Mouse (Mus musculus) embryonic fibroblast, embryonic 13.5 days (primary cell): ENCODE results near the gene Celf5. TPM values are rescaled to one million over a fixed set of nuclear protein-coding genes. Genes with fewer than 3 reads are reported as not detected.

Source experiments
- H3K27ac ChIP-seq: 2 replicates; pipeline ENCODE4 v1.5.1; 2012; ENCODE audit warnings: low read length, control low read depth, inconsistent platforms; ENCODE audit not compliant: insufficient read depth
- H3K4me1 ChIP-seq: 2 replicates; pipeline ENCODE4 v1.6.1; 2011; ENCODE audit warnings: low read length; ENCODE audit not compliant: control insufficient read depth, insufficient read depth
- H3K4me3 ChIP-seq: 2 replicates; pipeline ENCODE4 v1.5.1; 2011; ENCODE audit warnings: mild to moderate bottlenecking, control low read depth, low read length; ENCODE audit not compliant: insufficient read depth
- CTCF ChIP-seq: IDR thresholded peaks from 2 replicates; pipeline ENCODE4 v1.5.1; 2011; ENCODE audit warnings: mild to moderate bottlenecking, control low read depth, low read length, moderate library complexity, borderline replicate concordance; ENCODE audit not compliant: insufficient read depth
- POLR2A ChIP-seq: IDR thresholded peaks from 2 replicates; pipeline ENCODE4 v1.6.1; 2011; ENCODE audit warnings: low read depth, mild to moderate bottlenecking, control low read depth, low read length, moderate library complexity
- polyA plus RNA-seq: library from polyadenylated mRNA; stranded (reverse); fragments of >200 nt; gene quantifications from 2 replicates; pipeline ENCODE4 v1.2.4, GENCODE M21; 2011; ENCODE audit warnings: low read depth; ENCODE audit not compliant: missing spikeins, insufficient read length

Gene Celf5
- polyA plus RNA-seq, 1 experiment, result 4.4 TPM

DNA sequence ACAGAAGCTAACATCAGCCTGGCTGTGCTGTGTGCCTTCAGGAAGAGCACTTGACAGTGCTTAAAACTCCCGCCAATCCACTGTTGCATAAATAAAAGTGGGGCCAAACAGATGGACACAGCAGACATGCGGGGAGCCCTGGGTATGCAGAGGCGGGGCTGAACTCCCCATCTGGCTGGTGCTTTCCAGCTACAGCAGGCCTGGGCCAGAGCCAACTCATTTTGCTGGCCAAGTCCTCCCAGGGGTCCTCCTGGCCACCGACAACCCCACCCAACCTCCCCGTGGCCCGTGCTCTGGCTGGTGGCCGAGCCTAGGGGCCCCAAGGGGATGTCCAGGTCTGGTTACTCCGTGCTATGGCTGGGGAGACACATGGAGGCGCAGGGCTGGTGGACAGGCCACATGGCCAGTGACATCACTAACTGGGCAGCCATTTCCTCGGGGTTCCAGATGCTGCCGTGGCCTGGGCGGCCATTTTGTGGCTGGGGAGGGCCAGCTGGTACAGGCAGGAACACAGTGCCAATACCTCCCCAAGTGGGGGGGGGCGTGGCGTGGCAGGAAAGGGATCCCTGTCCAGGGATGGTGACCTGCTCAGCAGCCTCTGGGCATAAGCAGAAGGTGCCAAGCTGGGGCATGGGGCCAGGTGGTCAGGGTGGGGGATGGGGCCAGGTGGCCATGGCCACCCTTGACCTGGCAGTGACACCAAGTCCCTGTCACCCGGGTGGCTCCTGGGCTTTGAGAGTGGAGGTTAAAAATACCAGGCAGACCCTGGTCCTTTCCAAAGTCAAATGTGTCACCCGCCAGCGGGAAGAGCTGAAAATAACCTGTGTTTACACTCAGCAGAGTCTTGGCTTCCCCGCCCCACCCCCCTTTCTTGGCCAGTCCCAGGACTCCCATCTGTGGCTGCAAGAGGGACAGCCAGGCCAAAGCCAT, 70.8 kb downstream of the Celf5 start:
- H3K4me3 ChIP-seq, result no peak overlapping the region
- H3K4me1 ChIP-seq, result peaks cover 41% of the 10 kb centered on the region
- TF ChIP-seq POLR2A (no peak), CTCF (no peak)
- peak overlapping the region; percentile 45 for H3K27ac ChIP-seq

DNA sequence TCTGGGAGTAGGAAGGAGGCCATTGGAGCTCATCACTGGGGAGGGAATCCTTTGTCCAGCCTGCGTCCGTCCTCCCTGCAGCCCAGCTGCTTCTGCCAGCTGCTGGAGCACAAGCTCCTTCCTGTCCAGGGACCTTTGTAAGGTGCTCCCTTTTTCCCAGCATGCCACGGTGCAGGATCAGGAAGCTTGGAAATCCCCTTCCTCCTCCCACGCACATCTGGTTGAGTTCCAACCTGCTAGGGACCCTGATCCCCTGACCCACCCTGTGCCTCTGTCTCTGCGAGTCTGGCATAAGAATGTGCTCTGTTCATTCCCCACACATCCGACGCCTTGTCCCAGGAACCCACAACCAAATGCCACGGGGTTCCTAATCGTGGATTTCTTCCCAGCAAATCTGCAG, 71.5 kb downstream of the Celf5 start:
- Histone ChIP-seq H3K27ac (0 out of 2 replicates have a peak overlapping the region, but pooled peaks have one; percentile 45), H3K4me1 (peaks cover 41% of the 10 kb centered on the region), H3K4me3 (no peak overlapping the region)
- TF ChIP-seq CTCF, result no peak
- no peak for TF ChIP-seq POLR2A

DNA sequence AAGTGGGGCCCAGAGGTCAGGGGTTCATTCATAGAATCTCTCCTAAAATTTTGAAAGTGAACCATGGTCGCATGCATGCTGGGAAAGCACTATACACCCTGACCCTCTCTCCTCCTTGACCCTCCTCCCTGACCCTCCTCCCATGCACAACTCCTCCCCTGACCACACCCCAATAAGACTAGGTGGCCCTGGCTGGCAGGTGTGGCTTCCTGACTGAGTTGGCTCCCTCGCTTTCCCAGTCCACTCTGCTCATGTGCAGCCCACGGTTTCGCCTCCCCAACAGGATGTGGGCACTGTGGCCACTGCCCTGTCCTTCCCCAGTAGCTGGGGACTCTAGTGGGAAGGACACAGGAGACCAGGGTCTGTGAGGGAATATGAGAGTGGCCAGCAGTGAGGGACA, 72.2 kb downstream of the Celf5 start:
- no peak overlapping the region for H3K4me3 ChIP-seq
- no peak for TF ChIP-seq POLR2A
- TF ChIP-seq CTCF, result no peak
- H3K27ac ChIP-seq, result no peak overlapping the region

DNA sequence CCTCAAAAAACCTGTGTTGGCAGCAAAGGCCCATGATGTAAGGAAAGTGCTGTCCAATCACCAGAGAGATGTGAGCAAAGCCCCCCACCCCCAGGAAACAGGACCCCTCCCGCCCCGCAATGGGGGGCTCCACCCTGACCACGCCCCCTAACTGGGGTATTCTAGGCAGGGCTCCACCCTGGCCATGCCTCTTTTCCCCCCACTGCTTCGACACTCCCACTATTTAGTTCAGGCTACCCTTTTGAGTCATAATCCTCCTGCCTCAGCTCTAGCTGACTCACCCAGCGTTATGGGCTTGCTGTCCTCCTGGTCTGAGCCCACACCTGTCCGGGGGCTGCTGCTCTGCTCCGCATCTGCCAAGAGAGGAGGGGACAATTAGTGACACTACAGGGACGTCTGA, 73.2 kb downstream of the Celf5 start:
- Histone ChIP-seq H3K4me3 (no peak overlapping the region), H3K4me1 (peaks cover 40% of the 10 kb centered on the region), H3K27ac (peak overlapping the region; percentile 22; the same call in 1 of the 2 replicates)
- TF ChIP-seq POLR2A (no peak), CTCF (no peak)

More for the DNA sequence above, 72.2 kb downstream of the Celf5 start:
- H3K4me1 ChIP-seq, result peaks cover 41% of the 10 kb centered on the region

Other genes with a start within 250 kb of the Celf5 start
- gene Zfr2, start 249.6 kb downstream of the Celf5 start, polyA plus RNA-seq, result 3.1 and 4.1 TPM in 2 replicates
- gene Matk, start 229.8 kb downstream of the Celf5 start, polyA plus RNA-seq, result 0.90 and 1.2 TPM in 2 replicates
- gene Mrpl54, start 215.8 kb downstream of the Celf5 start, polyA plus RNA-seq, result 52.9 and 53.7 TPM in 2 replicates
- 43.2 and 44.8 TPM in 2 replicates for gene Apba3, start 215.7 kb downstream of the Celf5 start, polyA plus RNA-seq
- not detected in 2 replicates for gene Tjp3, start 191.1 kb downstream of the Celf5 start, polyA plus RNA-seq
- 40.1 and 43.0 TPM in 2 replicates for gene Pip5k1c, start 189.7 kb downstream of the Celf5 start, polyA plus RNA-seq
- 20.0 and 20.1 TPM in 2 replicates for gene Cactin, start 161.6 kb downstream of the Celf5 start, polyA plus RNA-seq
- 5.7 and 7.4 TPM in 2 replicates for gene Tbxa2r, start 154.0 kb downstream of the Celf5 start, polyA plus RNA-seq
- 0.37 and 0.39 TPM in 2 replicates for gene Gipc3, start 139.4 kb downstream of the Celf5 start, polyA plus RNA-seq
- gene Hmg20b, start 132.2 kb downstream of the Celf5 start, polyA plus RNA-seq, result 75.2 and 81.8 TPM in 2 replicates
- 5.7 and 6.2 TPM in 2 replicates for gene Mfsd12, start 125.2 kb downstream of the Celf5 start, polyA plus RNA-seq
- 0.61 TPM in 1 of 2 replicates, not detected in the other for gene 4930404N11Rik, start 116.9 kb downstream of the Celf5 start, polyA plus RNA-seq
- 26.4 and 26.7 TPM in 2 replicates for gene Fzr1, start 104.2 kb downstream of the Celf5 start, polyA plus RNA-seq
- 37.7 and 50.1 TPM in 2 replicates for gene Dohh, start 98.3 kb downstream of the Celf5 start, polyA plus RNA-seq
- gene Gm48551, start 98.2 kb downstream of the Celf5 start, polyA plus RNA-seq, result 1.4 TPM in 1 of 2 replicates, not detected in the other
- 1.1 TPM in 1 of 2 replicates, not detected in the other for gene Gm48552, start 93.7 kb downstream of the Celf5 start, polyA plus RNA-seq
- gene Smim24, start 89.7 kb downstream of the Celf5 start, polyA plus RNA-seq, result 0.58 and 2.2 TPM in 2 replicates
- 64.3 and 84.8 TPM in 2 replicates for gene Nfic, start 27.1 kb downstream of the Celf5 start, polyA plus RNA-seq
- gene Ncln, start 13.7 kb upstream of the Celf5 start, polyA plus RNA-seq, result 61.5 and 62.8 TPM in 2 replicates
- gene S1pr4, start 17.4 kb upstream of the Celf5 start, polyA plus RNA-seq, result not detected in 2 replicates
- 0.83 TPM in 1 of 2 replicates, not detected in the other for gene Gna15, start 41.5 kb upstream of the Celf5 start, polyA plus RNA-seq
- 64.4 and 66.3 TPM in 2 replicates for gene Gna11, start 62.5 kb upstream of the Celf5 start, polyA plus RNA-seq
- gene Aes, start 76.8 kb upstream of the Celf5 start, polyA plus RNA-seq, result 354 and 424 TPM in 2 replicates
- gene Tle2, start 91.9 kb upstream of the Celf5 start, polyA plus RNA-seq, result 22.4 and 25.7 TPM in 2 replicates
- gene Tle6, start 118.4 kb upstream of the Celf5 start, polyA plus RNA-seq, result 16.5 and 26.4 TPM in 2 replicates
- 0.75 and 0.86 TPM in 2 replicates for gene BC025920, start 123.6 kb upstream of the Celf5 start, polyA plus RNA-seq
- 14.0 and 17.5 TPM in 2 replicates for gene Sirt6, start 145.1 kb upstream of the Celf5 start, polyA plus RNA-seq
- gene Ankrd24, start 145.8 kb upstream of the Celf5 start, polyA plus RNA-seq, result 9.0 and 11.6 TPM in 2 replicates
- 2.7 and 2.9 TPM in 2 replicates for gene Gm10778, start 166.3 kb upstream of the Celf5 start, polyA plus RNA-seq
- 11.8 and 14.4 TPM in 2 replicates for gene Zfp433, start 222.1 kb upstream of the Celf5 start, polyA plus RNA-seq